Mouse (Mus musculus) layer of hippocampus, adult 11-12 months (tissue): ENCODE data around the gene 5330417H12Rik.

ENCODE experiments used
- DNase-seq: peaks from one replicate; pipeline ENCODE4 v3.0.0; 2022; ENCODE audit warnings: low spot score

Gene 5330417H12Rik

DNA sequence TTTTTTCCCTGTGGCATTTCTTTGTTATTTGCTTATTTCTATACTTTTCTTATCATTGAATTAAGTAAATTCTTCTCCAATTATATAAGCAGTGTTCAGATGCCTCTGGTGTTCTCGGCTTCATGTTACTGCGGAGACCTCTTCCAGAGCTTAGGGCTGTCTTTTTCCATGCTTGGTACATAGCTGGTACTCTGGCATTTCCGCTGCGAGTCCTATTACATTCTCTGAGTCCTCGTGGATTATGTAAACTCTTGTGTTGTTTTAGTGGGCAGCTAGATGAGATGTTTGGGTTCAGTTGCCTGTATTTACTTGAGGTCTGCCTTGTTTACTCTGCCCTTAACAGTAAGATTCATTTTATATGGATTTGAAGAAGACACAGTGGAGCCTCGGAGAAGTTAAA, 820 bp upstream of the 5330417H12Rik start:
- no peak for DNase-seq

- no peak for DNase-seq
These were observed 529 bp downstream of the 5330417H12Rik start for GRCm38 (mm10) chr7:107624432-107624831.

GRCm38 (mm10) chr7:107620137-107620536, 4.8 kb downstream of the 5330417H12Rik start:
- no peak for DNase-seq

DNA sequence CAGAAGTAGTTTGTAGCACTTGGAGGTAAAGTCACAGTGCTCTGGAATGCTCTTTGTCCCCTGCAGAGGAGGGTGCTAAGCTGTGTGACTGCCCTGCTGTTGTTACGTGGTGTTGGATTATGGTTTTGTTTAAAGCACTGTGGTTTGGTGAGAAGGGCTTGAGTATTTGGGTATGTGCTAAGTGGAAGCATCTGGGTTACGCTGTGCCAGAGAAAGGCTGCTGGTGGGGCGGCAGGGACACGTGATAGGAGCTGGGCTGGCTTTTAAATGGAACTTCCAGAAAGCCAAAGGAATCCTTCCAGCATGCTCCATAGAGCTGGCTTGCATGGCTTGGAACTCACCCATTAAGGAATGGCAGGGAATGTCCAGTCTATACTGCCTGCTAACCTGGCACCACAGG, 5.7 kb downstream of the 5330417H12Rik start:
- no peak for DNase-seq

DNA sequence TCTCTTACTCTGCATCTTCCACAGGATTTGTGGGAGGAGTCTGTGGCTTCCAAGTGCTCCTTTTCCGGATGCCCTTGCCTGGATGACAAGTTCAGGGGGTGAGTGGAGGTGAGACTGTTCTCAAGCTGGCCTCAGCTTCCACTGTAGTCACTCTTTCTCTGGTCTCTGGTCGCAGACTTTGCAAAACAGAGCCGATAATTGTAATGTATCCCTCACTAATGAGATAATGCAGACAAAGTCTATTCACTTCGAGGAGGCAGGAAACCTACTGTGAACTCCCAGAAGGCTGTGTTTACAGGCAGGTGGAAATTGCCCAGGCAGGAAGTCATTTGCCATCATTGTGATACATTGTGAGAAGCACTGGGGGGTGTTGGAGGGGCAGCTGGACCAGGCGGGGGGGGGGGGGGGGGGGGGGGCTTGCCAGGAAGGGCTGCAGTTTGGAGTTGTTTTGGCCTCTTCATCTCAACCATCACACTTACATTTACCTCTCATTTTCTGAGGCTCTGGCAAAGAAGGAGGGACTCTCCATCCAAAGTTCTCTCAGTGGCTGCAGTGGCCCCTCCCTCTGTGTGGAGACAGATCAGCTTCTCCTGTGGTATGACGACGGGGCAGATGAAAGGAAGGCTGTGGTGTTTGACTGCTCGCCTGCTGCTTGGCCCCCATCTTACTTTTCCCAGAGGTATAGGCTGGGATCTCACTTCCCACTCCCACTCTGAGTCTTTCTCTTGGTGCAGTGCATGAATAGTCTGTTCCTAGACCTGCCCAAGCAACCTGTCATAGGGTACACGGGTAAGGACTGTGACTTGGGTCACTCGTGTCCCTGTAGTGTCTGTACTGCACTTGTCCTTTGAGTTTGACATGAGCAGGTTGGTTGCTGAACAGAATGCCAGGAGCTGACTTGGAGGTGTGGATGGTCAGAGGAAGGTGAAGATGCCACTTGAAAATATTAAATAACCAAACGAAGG, 6.7 kb downstream of the 5330417H12Rik start:
- no peak for DNase-seq

GRCm38 (mm10) chr7:107610880-107611279, 14.1 kb downstream of the 5330417H12Rik start:
- DNase-seq, result no peak

DNA sequence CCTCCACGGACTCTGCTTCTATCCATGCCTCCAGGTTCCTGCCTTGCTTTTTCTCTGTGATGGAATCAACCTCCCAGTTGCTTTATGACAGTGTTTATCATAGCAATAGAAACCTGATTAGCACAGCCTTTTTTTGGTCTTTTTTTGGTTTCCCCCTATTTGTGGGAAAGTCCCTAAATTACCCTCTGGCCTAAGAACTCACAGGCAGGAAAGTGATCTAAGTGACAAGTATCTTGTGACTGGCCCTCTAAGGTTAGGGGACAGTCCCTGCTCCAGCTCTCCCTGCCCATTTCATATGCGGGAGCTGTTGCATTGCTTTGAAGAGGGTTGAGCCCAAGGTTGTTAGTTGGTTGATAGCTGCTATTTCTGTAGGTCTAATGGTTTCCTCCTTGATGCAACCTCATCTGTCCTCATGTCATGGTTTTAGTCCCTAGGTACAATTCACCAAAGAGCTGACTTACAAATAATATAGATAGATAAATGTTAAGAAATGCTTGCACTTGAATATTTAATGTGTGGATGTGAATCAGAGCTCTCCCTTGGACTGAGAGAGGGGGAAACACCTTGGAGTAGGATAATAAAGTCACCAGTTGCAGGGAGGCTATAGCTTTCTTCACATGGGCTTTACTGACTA, 15.2 kb downstream of the 5330417H12Rik start:
- DNase-seq, result no peak

- no peak for DNase-seq
These were observed 17.2 kb downstream of the 5330417H12Rik start for GRCm38 (mm10) chr7:107607766-107608165.

DNA sequence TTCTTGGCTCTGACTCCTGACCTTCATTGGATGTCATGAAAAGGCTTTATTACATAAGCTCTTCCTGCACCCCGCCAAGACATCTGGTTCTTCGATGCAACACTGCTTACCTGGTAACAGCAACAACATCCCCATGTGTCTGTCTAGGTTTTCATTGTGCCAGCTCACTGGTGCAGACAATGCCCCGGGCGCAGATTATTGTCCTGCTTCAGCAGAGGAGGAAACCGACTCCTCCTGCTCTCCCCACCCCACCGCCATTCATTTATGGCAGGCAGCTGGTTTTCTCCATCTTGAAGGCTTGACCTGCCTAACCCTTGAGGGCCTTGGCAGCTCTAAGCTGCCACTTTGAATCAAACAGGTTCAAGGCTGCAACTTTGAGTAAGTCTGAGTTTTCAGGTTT, 22.0 kb downstream of the 5330417H12Rik start:
- DNase-seq, result no peak

GRCm38 (mm10) chr7:107602505-107602904, 22.5 kb downstream of the 5330417H12Rik start:
- DNase-seq, result no peak

- DNase-seq, result no peak
These were observed 24.3 kb downstream of the 5330417H12Rik start for GRCm38 (mm10) chr7:107600651-107601050.

DNA sequence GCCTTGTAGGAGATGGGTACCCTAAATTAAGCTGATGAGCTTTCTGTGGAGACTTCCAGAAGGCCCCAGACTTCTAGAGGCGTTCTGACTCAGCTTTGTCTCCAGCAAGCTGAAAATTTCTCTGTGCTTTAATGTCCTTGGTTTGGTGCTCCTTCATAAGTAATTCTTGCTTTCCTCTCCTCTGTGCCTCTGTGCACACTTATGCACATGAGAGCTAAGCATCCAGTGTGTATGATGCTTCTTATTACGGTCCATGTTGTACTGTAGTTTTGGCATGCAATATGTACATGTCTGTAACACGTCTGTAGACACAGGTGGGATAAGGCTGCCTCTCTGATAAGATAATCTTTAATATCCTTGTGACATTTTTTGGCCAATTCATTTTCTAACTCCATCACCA, 27.0 kb downstream of the 5330417H12Rik start:
- DNase-seq, result no peak

- no peak for DNase-seq
These were observed 28.2 kb downstream of the 5330417H12Rik start for GRCm38 (mm10) chr7:107596753-107597152.

DNA sequence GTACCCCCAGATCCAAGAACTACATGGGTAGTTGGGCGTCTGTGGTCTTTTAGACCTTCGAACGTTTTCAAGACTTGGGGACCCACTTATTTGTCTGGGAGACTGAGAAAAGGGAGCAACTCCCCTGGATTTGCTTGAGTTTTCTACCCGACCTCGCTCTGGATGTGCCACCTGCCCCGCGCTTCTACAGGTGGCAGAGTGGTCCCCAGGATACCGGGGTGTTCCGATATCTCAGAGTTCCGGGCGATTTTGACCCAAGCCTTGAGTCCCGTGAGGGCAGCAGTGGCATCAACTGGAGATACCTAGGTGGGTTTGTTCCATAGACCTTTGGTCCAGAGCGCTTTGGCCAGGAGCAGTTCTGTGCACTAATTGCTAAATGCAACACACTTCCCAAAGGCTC, 29.5 kb downstream of the 5330417H12Rik start:
- DNase-seq, result no peak

GRCm38 (mm10) chr7:107594857-107595402, 30.0 kb downstream of the 5330417H12Rik start, which contains the start of gene Ppfibp2:
Ppfibp2 (plus strand) TSS chr7:107595207.
- peak; percentile 90 for DNase-seq

GRCm38 (mm10) chr7:107594325-107594856, 30.6 kb downstream of the 5330417H12Rik start:
- DNase-seq, result peak; percentile 57

DNA sequence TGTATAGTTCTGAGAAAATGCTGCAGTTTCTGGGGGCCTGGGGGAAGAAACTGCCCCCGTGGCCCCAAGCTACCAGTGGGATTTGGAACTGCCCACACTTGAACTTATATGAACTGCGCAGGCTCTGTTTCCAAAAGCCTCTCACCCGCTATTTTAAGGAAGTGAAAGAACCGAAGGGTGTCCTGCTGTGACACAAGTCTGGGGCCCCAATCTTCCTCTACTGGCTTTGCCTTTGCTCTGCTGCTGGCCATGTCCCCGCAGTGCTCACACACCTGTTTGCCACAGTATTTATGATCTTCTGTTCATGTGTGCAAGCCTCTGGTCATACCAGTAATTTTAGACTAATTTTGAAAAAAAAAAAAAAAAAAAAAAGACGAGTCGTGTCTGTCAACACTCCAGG, 31.1 kb downstream of the 5330417H12Rik start:
- peak; percentile 8 for DNase-seq

- peak; percentile 41 for DNase-seq
These were observed 32.3 kb downstream of the 5330417H12Rik start for GRCm38 (mm10) chr7:107592641-107593040.

DNA sequence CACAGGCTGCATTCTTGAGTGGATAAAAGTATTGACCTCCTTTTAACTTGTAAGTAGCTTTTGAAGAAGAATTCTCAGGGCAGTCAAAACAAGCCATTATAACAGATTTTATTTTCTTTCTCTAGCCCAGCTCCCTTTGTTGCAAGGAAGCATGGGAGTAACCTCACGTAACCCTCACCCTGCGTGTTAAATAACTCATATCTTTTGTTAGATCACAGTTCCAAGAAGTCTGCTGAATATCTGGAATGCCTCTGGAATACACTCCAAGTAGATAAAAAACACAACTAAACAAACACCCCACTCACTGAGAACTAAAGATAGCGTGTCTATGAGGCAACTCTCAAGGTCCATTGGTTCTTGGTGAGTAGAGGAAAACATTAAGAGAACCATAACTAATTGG, 50.7 kb downstream of the 5330417H12Rik start:
- no peak for DNase-seq
